In genomic region chr2:30827749-30828475, GRCm38 (mm10) we compare ENCODE assay signal across 8 mouse cellular contexts. TPM values are rescaled to one million over a fixed set of nuclear protein-coding genes. Genes with fewer than 3 reads are reported as not detected.
DNase-seq lines count a peak whose midpoint lies in the region; ATAC-seq and TF ChIP-seq lines count a peak whose summit lies in the region.

No protein-coding gene starts in this region.

- TF ChIP-seq RAD21 in CH12.LX (IDR thresholded peaks at IDR 0.05; ENCODE audit: low read depth, low read length), result no peak; the same call in 1 of the 2 replicates

- peaks cover 19% of the 10 kb centered on the region for H3K79me2 ChIP-seq in CH12.LX (replicated peaks; ENCODE audit: control insufficient read depth, extremely low read depth, insufficient read depth, poor library complexity, severe bottlenecking)

- peak overlapping the region; percentile 88 for H3K9ac ChIP-seq in CH12.LX (ENCODE audit: insufficient read depth, low read depth)
- peak overlapping the region; percentile 85 for H3K9ac ChIP-seq in forebrain, embryonic 12.5 days
- H3K9ac ChIP-seq in liver, postnatal 0 days (replicated peaks), result peak overlapping the region; percentile 90
- H3K9ac ChIP-seq in neural tube, embryonic 14.5 days (replicated peaks; ENCODE audit: low read depth, low read length), result peak overlapping the region; percentile 88

- in situ Hi-C loops in CH12.LX (cut with MboI; ENCODE audit: low pct_ligation_motif_present, low pct_unique_long_range_greater_than_20kb, low sequenced_read_pairs), result loop anchor here (5.0 kb wide), 1 partner anchor 104 kb away; no protein-coding TSS in a partner anchor

- dilution Hi-C loops in CH12.LX (cut with MboI; ENCODE audit: extremely low pct_ligation_motif_present, extremely low pct_unique_long_range_greater_than_20kb, low sequenced_read_pairs), result no loop called here

- peaks cover 3% of the 10 kb centered on the region for H3K9me3 ChIP-seq in CH12.LX (replicated peaks; ENCODE audit: low read length)
- no peaks in the 10 kb centered on the region for H3K9me3 ChIP-seq in forebrain, embryonic 12.5 days
- H3K9me3 ChIP-seq in liver, postnatal 0 days (ENCODE audit: low read length), result no peaks in the 10 kb centered on the region
- no peaks in the 10 kb centered on the region for H3K9me3 ChIP-seq in neural tube, embryonic 14.5 days (ENCODE audit: control insufficient read depth, low read length)

- TF ChIP-seq POLR2A in CH12.LX (IDR thresholded peaks at IDR 0.05; ENCODE audit: low read depth, low read length), result peak; percentile 86

- H3K4me3 ChIP-seq in CH12.LX (replicated peaks in 1 of 3; ENCODE audit: low read depth in 2 of 3, low read length in 2 of 3, poor library complexity in 1 of 3), result peak overlapping the region; percentile 89 to 99 (median 92)
- peak overlapping the region; percentile 99 for H3K4me3 ChIP-seq in forebrain, embryonic 12.5 days (replicated peaks)
- H3K4me3 ChIP-seq in liver, postnatal 0 days (ENCODE audit: low read depth, low read length), result peak overlapping the region; percentile 87
- H3K4me3 ChIP-seq in neural tube, embryonic 14.5 days (ENCODE audit: low read depth, low read length), result peak overlapping the region; percentile 96

- peak; percentile 93 for ATAC-seq in forebrain, embryonic 12.5 days (ENCODE audit: low FRiP score)
- peak; percentile 87 for ATAC-seq in liver, postnatal 0 days
- peak; percentile 93 for ATAC-seq in neural tube, embryonic 14.5 days (ENCODE audit: low read depth)

- intact Hi-C loops in heart, postnatal 10 days (cut with DNase I), result loop anchor here (2.0 kb wide), 1 partner anchor 107 kb away; no protein-coding TSS in a partner anchor

- peak; percentile 22 to 98; a peak in 2 of 4 replicates for TF ChIP-seq CTCF in CH12.LX (conservative IDR thresholded peaks at IDR 0.05 in 1 of 2, IDR thresholded peaks at IDR 0.05 in 1 of 2; ENCODE audit: low read depth in 2 of 2, low read length in 2 of 2)
- peak; percentile 99 for TF ChIP-seq CTCF in liver, postnatal 0 days (IDR thresholded peaks at IDR 0.05; ENCODE audit: low read depth)

- H3K36me3 ChIP-seq in CH12.LX (replicated peaks in 1 of 2; ENCODE audit: control insufficient read depth in 1 of 2, insufficient read depth in 1 of 2, low read length in 1 of 2), result peaks cover 33 to 42% of the 10 kb centered on the region in 2 experiments
- peaks cover 37% of the 10 kb centered on the region for H3K36me3 ChIP-seq in forebrain, embryonic 12.5 days (replicated peaks)
- peaks cover 38% of the 10 kb centered on the region for H3K36me3 ChIP-seq in liver, postnatal 0 days (replicated peaks; ENCODE audit: insufficient read depth, low read length)
- H3K36me3 ChIP-seq in neural tube, embryonic 14.5 days (ENCODE audit: control insufficient read depth, insufficient read depth, low read length), result peaks cover 24% of the 10 kb centered on the region

- H3K4me1 ChIP-seq in CH12.LX (ENCODE audit: control insufficient read depth in 1 of 2, insufficient read depth in 2 of 2), result peaks cover 3 to 18% of the 10 kb centered on the region in 2 experiments
- peaks cover 26% of the 10 kb centered on the region for H3K4me1 ChIP-seq in forebrain, embryonic 12.5 days
- peaks cover 23% of the 10 kb centered on the region for H3K4me1 ChIP-seq in liver, postnatal 0 days (ENCODE audit: insufficient read depth)
- peaks cover 11% of the 10 kb centered on the region for H3K4me1 ChIP-seq in neural tube, embryonic 14.5 days (ENCODE audit: control insufficient read depth, insufficient read depth, low read length)

- TF ChIP-seq EP300 in CH12.LX (IDR thresholded peaks at IDR 0.05; ENCODE audit: low read length), result no peak
- peak; percentile 72 for TF ChIP-seq EP300 in liver, postnatal 0 days (IDR thresholded peaks at IDR 0.05; ENCODE audit: low read depth)

- peak; percentile 93 for DNase-seq in CH12.LX (ENCODE audit: extremely low read depth)
- peak; percentile 89 for DNase-seq in c-Kit-positive CD71-positive TER-119-negative erythroid progenitor cells, embryonic 14.5 days (ENCODE audit: low read depth)
- DNase-seq in heart, postnatal 10 days, result peak; percentile 96 to 99
- peak; percentile 66 for DNase-seq in large intestine, adult 2 months (ENCODE audit: low read depth, low spot score)
- peak; percentile 97 for DNase-seq in liver, postnatal 0 days
- DNase-seq in testis, postnatal 10 days (ENCODE audit: low spot score), result peak; percentile 99

- H3K27ac ChIP-seq in CH12.LX (ENCODE audit: insufficient read depth, low read depth), result peak overlapping the region; percentile 60
- peak overlapping the region; percentile 60; the same call in 1 of the 2 replicates for H3K27ac ChIP-seq in forebrain, embryonic 12.5 days
- peak overlapping the region; percentile 94 for H3K27ac ChIP-seq in liver, postnatal 0 days (ENCODE audit: low read depth)
- peak overlapping the region; percentile 57 for H3K27ac ChIP-seq in neural tube, embryonic 14.5 days (ENCODE audit: low read depth, low read length)

- H3K27me3 ChIP-seq in CH12.LX (replicated peaks), result peaks cover 26% of the 10 kb centered on the region
- H3K27me3 ChIP-seq in forebrain, embryonic 12.5 days, result no peaks in the 10 kb centered on the region
- H3K27me3 ChIP-seq in liver, postnatal 0 days (ENCODE audit: insufficient read depth, low read length), result no peaks in the 10 kb centered on the region
- peaks cover 2% of the 10 kb centered on the region; the same call in 1 of the 2 replicates for H3K27me3 ChIP-seq in neural tube, embryonic 14.5 days (ENCODE audit: control insufficient read depth, insufficient read depth, low read length)

- H3K4me2 ChIP-seq in CH12.LX (ENCODE audit: insufficient read depth, low read depth, poor library complexity, severe bottlenecking), result peak overlapping the region; percentile 73; the same call in 1 of the 2 replicates
- peak overlapping the region; percentile 98 for H3K4me2 ChIP-seq in forebrain, embryonic 12.5 days
- peak overlapping the region; percentile 83 for H3K4me2 ChIP-seq in liver, postnatal 0 days (ENCODE audit: low read depth, low read length)
- peak overlapping the region; percentile 97 for H3K4me2 ChIP-seq in neural tube, embryonic 14.5 days (ENCODE audit: low read depth, low read length)

- under 1% methylated on average over 63 of the region's 63 CpGs for WGBS in forebrain, embryonic 12.5 days
- WGBS in large intestine, adult 2 months, result under 1% methylated on average over 63 of the region's 63 CpGs
- under 1% methylated on average over 63 of the region's 63 CpGs for WGBS in liver, postnatal 0 days (ENCODE audit: insufficient replicate concordance)
- WGBS in neural tube, embryonic 14.5 days, result under 1% methylated on average over 63 of the region's 63 CpGs

TF ChIP-seq in CH12.LX, 34 proteins besides CTCF, POLR2A, EP300 and RAD21 (continues in another document):
- TF ChIP-seq POLR2AphosphoS2 (IDR thresholded peaks at IDR 0.05; ENCODE audit: low read depth, low read length), result 0 out of 2 replicates have a peak, but pooled peaks have one; percentile 46
- TF ChIP-seq TBP (conservative IDR thresholded peaks at IDR 0.05; ENCODE audit: low read depth, low read length), result peak; percentile 64; the same call in 1 of the 2 replicates
- TF ChIP-seq UBTF (IDR thresholded peaks at IDR 0.05; ENCODE audit: low read depth, low read length), result no peak
- no peak for TF ChIP-seq USF2 (conservative IDR thresholded peaks at IDR 0.05; ENCODE audit: low read depth, low read length)
- peak; percentile 47; the same call in 1 of the 2 replicates for TF ChIP-seq MYC (IDR thresholded peaks at IDR 0.05; ENCODE audit: low read depth, low read length)
- TF ChIP-seq ELF1 (IDR thresholded peaks at IDR 0.05; ENCODE audit: low read depth, low read length), result peak; percentile 95
- no peak for TF ChIP-seq BHLHE40 (IDR thresholded peaks at IDR 0.05; ENCODE audit: low read depth, low read length)
- TF ChIP-seq USF1 (IDR thresholded peaks at IDR 0.05; ENCODE audit: low read depth, low read length), result no peak

RNA-seq across cellular contexts. Expression of gene Asb6, which starts 2.2 kb away (rescaled TPM):
- total RNA-seq in CH12.LX (2012; rRNA removed) (23.7 and 31.4 TPM in 2 replicates), CH12.LX (2014; rRNA removed) (21.9 and 22.6 TPM in 2 replicates)
- polyA plus RNA-seq in CH12.LX (2012; ENCODE audit: insufficient read length, low read depth), result 30.0 and 31.1 TPM in 2 replicates
- polyA plus RNA-seq in forebrain, embryonic 12.5 days (2016; fragmentation: Nextera tagmentation; extraction: Ambion mirVana), result 36.4 and 39.4 TPM in 2 replicates
- 10 to 100 TPM; 12.0 to 13.5 TPM for total RNA-seq in heart, postnatal 10 days (2021)
- 21.4 and 30.1 TPM in 2 replicates for polyA plus RNA-seq in large intestine, adult 2 months (2012; rRNA removed)
- polyA plus RNA-seq in liver, postnatal 0 days (2015; fragmentation: Nextera tagmentation; extraction: Ambion mirVana), result 16.7 and 16.9 TPM in 2 replicates
- polyA plus RNA-seq in neural tube, embryonic 14.5 days (2014; fragmentation: Nextera tagmentation; extraction: Ambion mirVana), result 35.9 and 36.9 TPM in 2 replicates

RNA-seq across cellular contexts. Expression of gene Prrx2, which starts 6.9 kb away (rescaled TPM):
- total RNA-seq in CH12.LX (2012; rRNA removed), result not detected in 2 replicates
- not detected in 2 replicates for total RNA-seq in CH12.LX (2014; rRNA removed)
- polyA plus RNA-seq in CH12.LX (2012; ENCODE audit: insufficient read length, low read depth), result not detected in 2 replicates
- 16.0 and 19.8 TPM in 2 replicates for polyA plus RNA-seq in forebrain, embryonic 12.5 days (2016; fragmentation: Nextera tagmentation; extraction: Ambion mirVana)
- 1 to 10 TPM; 3.1 to 4.9 TPM for total RNA-seq in heart, postnatal 10 days (2021)
- 2.5 and 3.2 TPM in 2 replicates for polyA plus RNA-seq in large intestine, adult 2 months (2012; rRNA removed)
- 0.07 and 0.17 TPM in 2 replicates for polyA plus RNA-seq in liver, postnatal 0 days (2015; fragmentation: Nextera tagmentation; extraction: Ambion mirVana)
- 0.70 and 0.99 TPM in 2 replicates for polyA plus RNA-seq in neural tube, embryonic 14.5 days (2014; fragmentation: Nextera tagmentation; extraction: Ambion mirVana)

RNA-seq across cellular contexts. Expression of gene Ntmt1, which starts 20.3 kb away (rescaled TPM):
- total RNA-seq in CH12.LX (2012; rRNA removed) (66.1 and 71.4 TPM in 2 replicates), CH12.LX (2014; rRNA removed) (50.4 and 51.4 TPM in 2 replicates)
- polyA plus RNA-seq in CH12.LX (2012; ENCODE audit: insufficient read length, low read depth), result 43.3 and 47.9 TPM in 2 replicates
- polyA plus RNA-seq in forebrain, embryonic 12.5 days (2016; fragmentation: Nextera tagmentation; extraction: Ambion mirVana), result 101 and 104 TPM in 2 replicates
- total RNA-seq in heart, postnatal 10 days (2021), result 10 to 100 TPM; 41.3 to 41.9 TPM
- 21.3 and 24.4 TPM in 2 replicates for polyA plus RNA-seq in large intestine, adult 2 months (2012; rRNA removed)
- polyA plus RNA-seq in liver, postnatal 0 days (2015; fragmentation: Nextera tagmentation; extraction: Ambion mirVana), result 27.8 and 30.2 TPM in 2 replicates
- 105 and 112 TPM in 2 replicates for polyA plus RNA-seq in neural tube, embryonic 14.5 days (2014; fragmentation: Nextera tagmentation; extraction: Ambion mirVana)

RNA-seq across cellular contexts. Expression of gene 1700001O22Rik, which starts 24.5 kb away (rescaled TPM):
- not detected in 2 replicates for total RNA-seq in CH12.LX (2012; rRNA removed)
- total RNA-seq in CH12.LX (2014; rRNA removed), result not detected in 2 replicates
- polyA plus RNA-seq in CH12.LX (2012; ENCODE audit: insufficient read length, low read depth), result not detected in 2 replicates
- polyA plus RNA-seq in forebrain, embryonic 12.5 days (2016; fragmentation: Nextera tagmentation; extraction: Ambion mirVana), result 4.2 and 4.5 TPM in 2 replicates
- total RNA-seq in heart, postnatal 10 days (2021), result 1 to 10 TPM in 1 of 2 experiments, under 1 TPM in 1; 0.93 to 1.7 TPM
- 1.3 and 2.6 TPM in 2 replicates for polyA plus RNA-seq in large intestine, adult 2 months (2012; rRNA removed)
- not detected in 2 replicates for polyA plus RNA-seq in liver, postnatal 0 days (2015; fragmentation: Nextera tagmentation; extraction: Ambion mirVana)
- polyA plus RNA-seq in neural tube, embryonic 14.5 days (2014; fragmentation: Nextera tagmentation; extraction: Ambion mirVana), result 0.89 and 1.9 TPM in 2 replicates

Comparison
In these comparisons a context has a peak if more than half of its experiments do, and no peak if none do; other contexts are left out.
1. Peak in every context shown above with its lines: DNase-seq, ATAC-seq, H3K4me3 ChIP-seq and H3K27ac ChIP-seq.